Mouse (Mus musculus) retina, postnatal 1 day (tissue): ENCODE measurements at regions not wholly inside any gene's neighbourhood (a gene's known extent, or its start where the extent isn't known, plus 50 kb on each side); places are given as distances from the start of the nearest gene placed in this dataset.
A peak's percentile ranks its signal among the peaks of the same experiment; 100 is the strongest.

Experiments used
- DNase-seq: peaks from one replicate; pipeline ENCODE4 v3.0.0-alpha.2; 2012

GRCm38 (mm10) chr10:98725110-98725509 lies 189.1 kb upstream of the Atp2b1 start:
- no peak for DNase-seq

- DNase-seq: no peak
Measured at GRCm38 (mm10) chr10:98727130-98727529, 187.1 kb upstream of the Atp2b1 start.

- no peak for DNase-seq
Measured at GRCm38 (mm10) chr10:98728396-98729030, 185.7 kb upstream of the Atp2b1 start.

GRCm38 (mm10) chr10:98733950-98734585 lies 180.1 kb upstream of the Atp2b1 start:
- DNase-seq: no peak

GRCm38 (mm10) chr10:98740507-98741147 lies 173.6 kb upstream of the Atp2b1 start:
- DNase-seq: no peak

GRCm38 (mm10) chr10:98741398-98741797 lies 172.8 kb upstream of the Atp2b1 start:
- DNase-seq: no peak

GRCm38 (mm10) chr10:98742822-98743605 lies 171.2 kb upstream of the Atp2b1 start:
- no peak for DNase-seq

GRCm38 (mm10) chr10:98744246-98744645 lies 170.0 kb upstream of the Atp2b1 start:
- no peak for DNase-seq

- DNase-seq: no peak
Measured at GRCm38 (mm10) chr10:98744662-98745061, 169.5 kb upstream of the Atp2b1 start.

- DNase-seq: no peak
Measured at GRCm38 (mm10) chr10:98745409-98745808, 168.8 kb upstream of the Atp2b1 start.

- DNase-seq: no peak
Measured at GRCm38 (mm10) chr10:98745861-98746260, 168.3 kb upstream of the Atp2b1 start.

- DNase-seq: peak; percentile 86
Measured at GRCm38 (mm10) chr10:98748856-98749583, 165.2 kb upstream of the Atp2b1 start.

GRCm38 (mm10) chr10:98749584-98749947 lies 164.6 kb upstream of the Atp2b1 start:
- DNase-seq: no peak

GRCm38 (mm10) chr10:98751376-98752058 lies 162.7 kb upstream of the Atp2b1 start:
- peak; percentile 43 for DNase-seq

- no peak for DNase-seq
Measured at GRCm38 (mm10) chr10:98761080-98761479, 153.1 kb upstream of the Atp2b1 start.

- DNase-seq: no peak
Measured at GRCm38 (mm10) chr10:98765786-98766419, 148.3 kb upstream of the Atp2b1 start.

GRCm38 (mm10) chr10:98779783-98780182 lies 134.4 kb upstream of the Atp2b1 start:
- no peak for DNase-seq

- no peak for DNase-seq
Measured at GRCm38 (mm10) chr10:98780938-98781337, 133.3 kb upstream of the Atp2b1 start.

GRCm38 (mm10) chr10:98781888-98782351 lies 132.3 kb upstream of the Atp2b1 start:
- peak; percentile 60 for DNase-seq

GRCm38 (mm10) chr10:98785411-98785810 lies 128.8 kb upstream of the Atp2b1 start:
- DNase-seq: no peak

- no peak for DNase-seq
Measured at GRCm38 (mm10) chr10:98786089-98786488, 128.1 kb upstream of the Atp2b1 start.

- no peak for DNase-seq
Measured at GRCm38 (mm10) chr10:98789763-98790162, 124.4 kb upstream of the Atp2b1 start.
